Mouse (Mus musculus) erythroblast, embryonic 14.5 days (primary cell): ENCODE results near the gene Abhd16a.

ENCODE experiments used
- GATA1 ChIP-seq: IDR thresholded peaks from 2 replicates; pipeline ENCODE4 v1.6.1; 2012; ENCODE audit warnings: low read length, inconsistent platforms, mixed read lengths
- TAL1 ChIP-seq: IDR thresholded peaks from 3 replicates; pipeline ENCODE4 v1.6.1; 2012; ENCODE audit warnings: low read length, inconsistent platforms, mixed read lengths

DNA sequence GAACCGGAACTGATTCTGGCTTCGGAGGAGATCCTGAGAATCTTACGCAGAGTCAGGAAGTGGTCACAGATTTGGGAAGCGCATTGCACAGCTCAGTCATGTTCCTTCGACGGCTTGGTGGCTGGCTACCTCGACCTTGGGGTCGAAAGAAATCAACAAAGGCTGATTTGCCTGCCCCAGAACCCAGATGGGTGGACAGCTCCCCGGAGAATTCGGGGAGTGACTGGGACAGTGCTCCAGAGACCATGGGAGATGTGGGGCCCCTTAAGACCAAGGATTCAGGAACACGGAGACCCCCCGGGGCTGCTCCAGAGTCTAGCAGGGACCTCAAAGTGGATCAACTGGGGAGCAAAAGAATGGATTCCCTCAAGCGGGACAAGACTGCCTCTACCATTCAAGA lies 38.0 kb downstream of the Abhd16a start:
- TF ChIP-seq GATA1 (no peak), TAL1 (no peak)
